Mouse (Mus musculus) lung, adult 2 months (tissue): ENCODE measurements around the gene Paxbp1.

Source experiments
- CTCF ChIP-seq: fragments of 200-500 bp; IDR thresholded peaks from 2 replicates; pipeline ENCODE4 v1.5.1; 2011; ENCODE audit warnings: mild to moderate bottlenecking, low read length, control low read depth; ENCODE audit not compliant: insufficient read depth
- POLR2A ChIP-seq: fragments of 200-500 bp; IDR thresholded peaks from 2 replicates; pipeline ENCODE4 v1.6.1; 2011; ENCODE audit warnings: low read depth, mild to moderate bottlenecking, control low read depth, low read length, borderline replicate concordance; ENCODE audit errors: extremely low read depth

DNA sequence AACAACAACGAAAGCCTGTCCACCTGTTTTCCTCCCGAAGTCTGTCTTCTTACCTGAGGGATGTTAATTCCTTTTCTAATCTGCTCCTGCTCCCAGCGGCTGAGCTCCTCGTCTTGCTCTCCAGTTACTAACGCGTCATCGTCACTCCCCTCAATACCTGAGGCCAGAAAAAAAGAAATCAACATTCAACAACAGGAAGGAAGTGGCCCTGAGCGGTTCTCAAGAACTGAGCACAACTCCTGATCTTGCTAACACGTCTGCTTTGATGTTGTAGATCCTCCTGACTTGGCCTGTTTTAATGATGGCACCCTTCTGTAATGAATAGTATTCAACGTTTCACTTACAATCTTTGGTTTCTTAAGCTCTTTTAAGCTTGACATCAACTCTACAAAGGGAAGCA lies 8.5 kb downstream of the Paxbp1 start:
- TF ChIP-seq CTCF (no peak), POLR2A (no peak)
